Mouse (Mus musculus) embryonic fibroblast, embryonic 13.5 days (primary cell): ENCODE measurements around the gene Gjb3. TPM values are rescaled to one million over a fixed set of nuclear protein-coding genes. Genes with fewer than 3 reads are reported as not detected.

Experiments
- H3K27ac ChIP-seq: 2 replicates; pipeline ENCODE4 v1.5.1; 2012; ENCODE audit warnings: low read length, control low read depth, inconsistent platforms; ENCODE audit not compliant: insufficient read depth
- H3K4me1 ChIP-seq: 2 replicates; pipeline ENCODE4 v1.6.1; 2011; ENCODE audit warnings: low read length; ENCODE audit not compliant: control insufficient read depth, insufficient read depth
- H3K4me3 ChIP-seq: 2 replicates; pipeline ENCODE4 v1.5.1; 2011; ENCODE audit warnings: mild to moderate bottlenecking, control low read depth, low read length; ENCODE audit not compliant: insufficient read depth
- CTCF ChIP-seq: IDR thresholded peaks from 2 replicates; pipeline ENCODE4 v1.5.1; 2011; ENCODE audit warnings: mild to moderate bottlenecking, control low read depth, low read length, moderate library complexity, borderline replicate concordance; ENCODE audit not compliant: insufficient read depth
- POLR2A ChIP-seq: IDR thresholded peaks from 2 replicates; pipeline ENCODE4 v1.6.1; 2011; ENCODE audit warnings: low read depth, mild to moderate bottlenecking, control low read depth, low read length, moderate library complexity
- polyA plus RNA-seq: library from polyadenylated mRNA; stranded (reverse); fragments of >200 nt; gene quantifications from 2 replicates; pipeline ENCODE4 v1.2.4, GENCODE M21; 2011; ENCODE audit warnings: low read depth; ENCODE audit not compliant: missing spikeins, insufficient read length

Gjb3 gene
- 6.6 and 14.0 TPM in 2 replicates for polyA plus RNA-seq

GRCm38 (mm10) chr4:127330181-127331100, at the start of gene Gjb3:
Gjb3 (minus strand) TSS chr4:127330844.
- no peak for TF ChIP-seq POLR2A
- TF ChIP-seq CTCF, result no peak
- H3K27ac ChIP-seq, result peak within 1 kb of the TSS; percentile 22; the same call in 1 of the 2 replicates
- H3K4me3 ChIP-seq, result peak within 1 kb of the TSS; percentile 25
- H3K4me1 ChIP-seq, result peaks cover 21% of the 10 kb centered on the region

GRCm38 (mm10) chr4:127377344-127377743, 46.7 kb upstream of the Gjb3 start:
- Histone ChIP-seq H3K4me3 (no peak overlapping the region), H3K4me1 (no peaks in the 10 kb centered on the region; the same call in 1 of the 2 replicates), H3K27ac (no peak overlapping the region)
- TF ChIP-seq CTCF (no peak), POLR2A (no peak)

- TF ChIP-seq POLR2A (no peak), CTCF (no peak)
- no peaks in the 10 kb centered on the region; the same call in 1 of the 2 replicates for H3K4me1 ChIP-seq
- no peak overlapping the region for H3K27ac ChIP-seq
- no peak overlapping the region for H3K4me3 ChIP-seq
Observed at GRCm38 (mm10) chr4:127375541-127376177, 45.0 kb upstream of the Gjb3 start.

- Histone ChIP-seq H3K4me1 (no peaks in the 10 kb centered on the region; the same call in 1 of the 2 replicates), H3K4me3 (no peak overlapping the region), H3K27ac (no peak overlapping the region)
- TF ChIP-seq CTCF, result no peak
- no peak for TF ChIP-seq POLR2A
Observed at GRCm38 (mm10) chr4:127374645-127375044, 44.0 kb upstream of the Gjb3 start.

- Histone ChIP-seq H3K4me1 (no peaks in the 10 kb centered on the region; the same call in 1 of the 2 replicates), H3K27ac (no peak overlapping the region), H3K4me3 (no peak overlapping the region)
- no peak for TF ChIP-seq POLR2A
- no peak for TF ChIP-seq CTCF
Observed at GRCm38 (mm10) chr4:127373491-127373890, 42.8 kb upstream of the Gjb3 start.

GRCm38 (mm10) chr4:127371546-127371945, 40.9 kb upstream of the Gjb3 start:
- H3K27ac ChIP-seq, result no peak overlapping the region
- no peak overlapping the region for H3K4me3 ChIP-seq
- TF ChIP-seq CTCF, result no peak
- TF ChIP-seq POLR2A, result no peak
- H3K4me1 ChIP-seq, result no peaks in the 10 kb centered on the region; the same call in 1 of the 2 replicates

GRCm38 (mm10) chr4:127370447-127370846, 39.8 kb upstream of the Gjb3 start:
- H3K4me1 ChIP-seq, result no peaks in the 10 kb centered on the region; the same call in 1 of the 2 replicates
- H3K27ac ChIP-seq, result no peak overlapping the region
- no peak overlapping the region for H3K4me3 ChIP-seq
- TF ChIP-seq POLR2A, result no peak
- TF ChIP-seq CTCF, result no peak

- Histone ChIP-seq H3K27ac (no peak overlapping the region), H3K4me3 (no peak overlapping the region), H3K4me1 (no peaks in the 10 kb centered on the region; the same call in 1 of the 2 replicates)
- TF ChIP-seq POLR2A (no peak), CTCF (peak; percentile 98)
Observed at GRCm38 (mm10) chr4:127368379-127368973, 37.8 kb upstream of the Gjb3 start.

GRCm38 (mm10) chr4:127365834-127366233, 35.2 kb upstream of the Gjb3 start:
- no peaks in the 10 kb centered on the region for H3K4me1 ChIP-seq
- H3K27ac ChIP-seq, result no peak overlapping the region
- H3K4me3 ChIP-seq, result no peak overlapping the region
- TF ChIP-seq CTCF (no peak), POLR2A (no peak)
